Mouse (Mus musculus) splenic B cell, adult 2 months (primary cell): ENCODE results near the gene Nox1.
A peak's percentile ranks its signal among the peaks of the same experiment; 100 is the strongest.
"Not testable (repeated sequence)": the region's sequence is repeated elsewhere in the genome, so short reads cannot be mapped to it uniquely, and the experiment has no call there.

Source experiments
- DNase-seq: peaks from one replicate; pipeline ENCODE4 v3.0.0-alpha.2; 2011; ENCODE audit warnings: low read depth, low spot score
- H3K27me3 ChIP-seq: 2 replicates; pipeline ENCODE4 v1.6.1; 2012; ENCODE audit warnings: mild to moderate bottlenecking, low read length, moderate library complexity, mixed read lengths; ENCODE audit not compliant: control insufficient read depth, poor library complexity, insufficient read depth, severe bottlenecking
- H3K36me3 ChIP-seq: 2 replicates; pipeline ENCODE4 v1.6.1; 2012; ENCODE audit warnings: mild to moderate bottlenecking, low read length, moderate library complexity, mixed read lengths; ENCODE audit not compliant: control insufficient read depth, poor library complexity, insufficient read depth, severe bottlenecking

Nox1 gene

GRCm38 (mm10) chrX:134221856-134222255, at the start of gene Nox1:
Nox1 (minus strand) TSS chrX:134221956.
- Histone ChIP-seq H3K36me3 (no peaks in the 10 kb centered on the region; the same call in 1 of the 2 replicates), H3K27me3 (no peaks in the 10 kb centered on the region)
- DNase-seq = no peak

GRCm38 (mm10) chrX:134262129-134262528, 40.4 kb upstream of the Nox1 start:
- no peak for DNase-seq
- no peaks in the 10 kb centered on the region for H3K36me3 ChIP-seq
- no peaks in the 10 kb centered on the region for H3K27me3 ChIP-seq

- Histone ChIP-seq H3K27me3 (no peaks in the 10 kb centered on the region), H3K36me3 (no peaks in the 10 kb centered on the region)
- no peak for DNase-seq
These were observed 39.4 kb upstream of the Nox1 start for GRCm38 (mm10) chrX:134261191-134261590.

GRCm38 (mm10) chrX:134248202-134248601, 26.4 kb upstream of the Nox1 start:
- DNase-seq = no peak
- H3K36me3 ChIP-seq = no peaks in the 10 kb centered on the region; the same call in 1 of the 2 replicates
- H3K27me3 ChIP-seq = no peaks in the 10 kb centered on the region

- no peaks in the 10 kb centered on the region for H3K27me3 ChIP-seq
- no peaks in the 10 kb centered on the region; the same call in 1 of the 2 replicates for H3K36me3 ChIP-seq
- DNase-seq = no peak
These were observed 24.2 kb upstream of the Nox1 start for GRCm38 (mm10) chrX:134245946-134246345.

- DNase-seq = no peak
- no peaks in the 10 kb centered on the region for H3K27me3 ChIP-seq
These were observed 16.5 kb upstream of the Nox1 start for GRCm38 (mm10) chrX:134238266-134238665.

GRCm38 (mm10) chrX:134233048-134233447, 11.3 kb upstream of the Nox1 start:
- DNase-seq = no peak
- H3K27me3 ChIP-seq = no peaks in the 10 kb centered on the region

More at GRCm38 (mm10) chrX:134238266-134238665, 16.5 kb upstream of the Nox1 start:
- H3K36me3 ChIP-seq = no peaks in the 10 kb centered on the region

GRCm38 (mm10) chrX:134220618-134221017, 1.1 kb downstream of the Nox1 start:
- DNase-seq = no peak
- no peaks in the 10 kb centered on the region for H3K27me3 ChIP-seq
- no peaks in the 10 kb centered on the region; the same call in 1 of the 2 replicates for H3K36me3 ChIP-seq

More at GRCm38 (mm10) chrX:134233048-134233447, 11.3 kb upstream of the Nox1 start:
- H3K36me3 ChIP-seq = no peaks in the 10 kb centered on the region

GRCm38 (mm10) chrX:134218161-134218560, 3.6 kb downstream of the Nox1 start:
- no peak for DNase-seq
- Histone ChIP-seq H3K36me3 (no peaks in the 10 kb centered on the region), H3K27me3 (no peaks in the 10 kb centered on the region)

GRCm38 (mm10) chrX:134211151-134211642, 10.6 kb downstream of the Nox1 start:
- Histone ChIP-seq H3K36me3 (no peaks in the 10 kb centered on the region), H3K27me3 (no peaks in the 10 kb centered on the region)
- no peak for DNase-seq

- no peak for DNase-seq
- H3K27me3 ChIP-seq = no peaks in the 10 kb centered on the region
These were observed 13.3 kb downstream of the Nox1 start for GRCm38 (mm10) chrX:134208491-134208890.

GRCm38 (mm10) chrX:134187201-134187600, 34.6 kb downstream of the Nox1 start, which contains the start of gene Arl13a:
Arl13a (plus strand) TSS chrX:134187501.
- not testable (repeated sequence) for DNase-seq, H3K36me3 ChIP-seq

More at GRCm38 (mm10) chrX:134208491-134208890, 13.3 kb downstream of the Nox1 start:
- no peaks in the 10 kb centered on the region for H3K36me3 ChIP-seq

GRCm38 (mm10) chrX:134174699-134175098, 47.1 kb downstream of the Nox1 start:
- DNase-seq = peak; percentile 37
- H3K36me3 ChIP-seq = no peaks in the 10 kb centered on the region
- H3K27me3 ChIP-seq = no peaks in the 10 kb centered on the region

More at GRCm38 (mm10) chrX:134187201-134187600, 34.6 kb downstream of the Nox1 start, which contains the start of gene Arl13a:
- not testable (repeated sequence) for H3K27me3 ChIP-seq

GRCm38 (mm10) chrX:134170584-134170983, 51.2 kb downstream of the Nox1 start:
- DNase-seq = peak; percentile 40
- Histone ChIP-seq H3K36me3 (no peaks in the 10 kb centered on the region), H3K27me3 (no peaks in the 10 kb centered on the region)

- peak; percentile 58 for DNase-seq
- Histone ChIP-seq H3K27me3 (no peaks in the 10 kb centered on the region), H3K36me3 (no peaks in the 10 kb centered on the region)
These were observed 58.3 kb downstream of the Nox1 start for GRCm38 (mm10) chrX:134163484-134163883.

GRCm38 (mm10) chrX:134162826-134163225, 58.9 kb downstream of the Nox1 start:
- no peaks in the 10 kb centered on the region for H3K36me3 ChIP-seq
- no peaks in the 10 kb centered on the region for H3K27me3 ChIP-seq
- peak; percentile 31 for DNase-seq
